Mouse (Mus musculus): ENCODE data around the gene Qk.

Qk gene

GRCm38 (mm10) chr17:10326596-10327045 is 7.0 kb upstream of the Qk start:
- DNase-seq (ENCODE audit: low read depth, low spot score), result no peak

GRCm38 (mm10) chr17:10325921-10326320 is 6.3 kb upstream of the Qk start:
- DNase-seq (ENCODE audit: low read depth, low spot score), result no peak

GRCm38 (mm10) chr17:10321754-10322153 is 2.1 kb upstream of the Qk start:
- DNase-seq (ENCODE audit: low read depth, low spot score), result no peak

- DNase-seq (ENCODE audit: low read depth, low spot score), result no peak
These were observed 1.4 kb upstream of the Qk start for GRCm38 (mm10) chr17:10321092-10321491.

GRCm38 (mm10) chr17:10320456-10320790 is 769 bp upstream of the Qk start:
- no peak for DNase-seq (ENCODE audit: low read depth, low spot score)

GRCm38 (mm10) chr17:10319431-10319684 is 296 bp downstream of the Qk start:
- no peak for DNase-seq (ENCODE audit: low read depth, low spot score)

- DNase-seq (ENCODE audit: low read depth, low spot score), result no peak
These were observed 858 bp downstream of the Qk start for GRCm38 (mm10) chr17:10318561-10319430.

- DNase-seq (ENCODE audit: low read depth, low spot score), result no peak
These were observed 1.6 kb downstream of the Qk start for GRCm38 (mm10) chr17:10317981-10318551.

- DNase-seq (ENCODE audit: low read depth, low spot score), result no peak
These were observed 2.5 kb downstream of the Qk start for GRCm38 (mm10) chr17:10317186-10317585.

- DNase-seq (ENCODE audit: low read depth, low spot score), result no peak
These were observed 3.2 kb downstream of the Qk start for GRCm38 (mm10) chr17:10316446-10316845.

GRCm38 (mm10) chr17:10310046-10310445 is 9.6 kb downstream of the Qk start:
- no peak for DNase-seq (ENCODE audit: low read depth, low spot score)

GRCm38 (mm10) chr17:10309135-10309623 is 10.5 kb downstream of the Qk start:
- no peak for DNase-seq (ENCODE audit: low read depth, low spot score)

- no peak for DNase-seq (ENCODE audit: low read depth, low spot score)
These were observed 13.2 kb downstream of the Qk start for GRCm38 (mm10) chr17:10306424-10306823.

GRCm38 (mm10) chr17:10304001-10304400 is 15.7 kb downstream of the Qk start:
- no peak for DNase-seq (ENCODE audit: low read depth, low spot score)

GRCm38 (mm10) chr17:10300968-10301795 is 18.5 kb downstream of the Qk start:
- DNase-seq (ENCODE audit: low read depth, low spot score), result no peak

- no peak for DNase-seq (ENCODE audit: low read depth, low spot score)
These were observed 20.3 kb downstream of the Qk start for GRCm38 (mm10) chr17:10299396-10299795.

GRCm38 (mm10) chr17:10292520-10292919 is 27.1 kb downstream of the Qk start:
- DNase-seq (ENCODE audit: low read depth, low spot score), result no peak

- no peak for DNase-seq (ENCODE audit: low read depth, low spot score)
These were observed 34.9 kb downstream of the Qk start for GRCm38 (mm10) chr17:10284772-10285171.

- DNase-seq (ENCODE audit: low read depth, low spot score), result no peak
These were observed 40.1 kb downstream of the Qk start for GRCm38 (mm10) chr17:10279532-10279931.

GRCm38 (mm10) chr17:10269518-10269917 is 50.1 kb downstream of the Qk start:
- DNase-seq (ENCODE audit: low read depth, low spot score), result no peak

- no peak for DNase-seq (ENCODE audit: low read depth, low spot score)
These were observed 51.2 kb downstream of the Qk start for GRCm38 (mm10) chr17:10268468-10268867.

- no peak for DNase-seq (ENCODE audit: low read depth, low spot score)
These were observed 53.4 kb downstream of the Qk start for GRCm38 (mm10) chr17:10266207-10266606.

Data from retina, postnatal 7 days (tissue).